Mouse (Mus musculus): ENCODE results near the gene Gm7735.
"Not testable (repeated sequence)": the region's sequence is repeated elsewhere in the genome, so short reads cannot be mapped to it uniquely, and the experiment has no call there.

The Gm7735 gene

DNA sequence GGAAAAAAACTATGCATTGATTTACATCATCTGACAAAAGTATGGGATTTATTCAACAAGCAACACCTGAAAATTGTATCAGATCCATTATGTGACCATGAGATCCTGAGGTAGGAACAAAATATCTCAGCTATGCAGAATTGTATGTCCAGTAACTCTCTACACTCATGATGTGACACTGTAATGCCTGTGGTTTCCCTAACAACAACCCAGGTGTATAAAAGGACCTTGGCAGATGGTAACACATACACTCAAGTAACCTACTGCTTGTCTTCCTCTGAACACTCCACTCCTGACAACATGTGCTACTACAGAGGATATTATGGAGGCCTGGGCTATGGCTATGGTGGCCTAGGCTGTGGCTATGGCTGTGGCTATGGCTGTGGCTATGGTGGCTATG, at the start of gene Gm7735:
Gene Gm7735, plus strand, starts transcription at position 301 of the 400 bp plus-strand sequence.
- not testable (repeated sequence) for DNase-seq (ENCODE audit: low spot score in 2 of 2)

GRCm38 (mm10) chr16:89140551-89140950, 28.7 kb upstream of the Gm7735 start, which contains the start of gene Gm6358:
Gene Gm6358 (plus strand): TSS chr16:89140851.
- DNase-seq (ENCODE audit: low spot score in 2 of 2) = no peak

GRCm38 (mm10) chr16:89150786-89151185, 18.5 kb upstream of the Gm7735 start, which contains the start of gene Gm10061:
Gene Gm10061 (plus strand): TSS chr16:89151086.
- DNase-seq (ENCODE audit: low spot score in 2 of 2) = no peak

DNA sequence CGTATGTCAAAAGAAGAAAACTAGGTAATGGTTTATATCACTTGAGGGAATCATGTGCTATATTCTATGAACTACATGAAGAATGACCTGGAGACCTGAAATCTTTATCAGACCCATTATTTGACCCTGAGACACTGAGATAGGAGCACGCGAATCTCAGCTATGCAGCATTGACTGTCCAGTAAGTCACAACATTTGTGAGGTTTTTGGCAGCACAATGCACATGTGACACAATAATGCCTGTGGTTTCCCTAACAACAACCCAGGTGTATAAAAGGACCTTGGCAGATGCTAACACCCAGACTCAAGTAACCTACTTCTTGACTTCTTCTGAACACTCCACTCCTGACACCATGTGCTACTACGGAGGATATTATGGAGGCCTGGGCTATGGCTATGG, 11.6 kb upstream of the Gm7735 start, which contains the start of gene Gm9789:
Gene Gm9789, plus strand, starts transcription at position 301 of the 400 bp plus-strand sequence.
- no peak for DNase-seq (ENCODE audit: low spot score in 2 of 2)

DNA sequence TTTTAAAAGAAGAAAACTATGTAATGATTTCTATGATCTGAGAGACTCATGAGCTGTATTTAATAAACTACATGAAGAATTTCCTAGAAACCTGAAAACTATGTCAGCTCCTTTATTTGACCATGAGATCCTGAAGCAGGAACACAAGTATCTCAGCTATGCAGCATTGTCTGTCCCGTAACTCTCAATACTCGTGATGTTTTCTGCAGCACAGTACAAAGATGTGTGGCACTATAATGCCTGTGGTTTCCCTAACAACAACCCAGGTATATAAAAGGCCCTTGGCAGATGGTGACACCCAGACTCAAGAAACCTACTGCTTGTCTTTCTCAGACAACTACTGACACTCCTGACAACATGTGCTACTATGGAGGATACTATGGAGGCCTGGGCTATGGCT, 5.1 kb downstream of the Gm7735 start, which contains the start of gene 1110057P08Rik:
Gene 1110057P08Rik, plus strand, starts transcription at position 301 of the 400 bp plus-strand sequence.
- DNase-seq (ENCODE audit: low spot score in 2 of 2) = no peak

DNA sequence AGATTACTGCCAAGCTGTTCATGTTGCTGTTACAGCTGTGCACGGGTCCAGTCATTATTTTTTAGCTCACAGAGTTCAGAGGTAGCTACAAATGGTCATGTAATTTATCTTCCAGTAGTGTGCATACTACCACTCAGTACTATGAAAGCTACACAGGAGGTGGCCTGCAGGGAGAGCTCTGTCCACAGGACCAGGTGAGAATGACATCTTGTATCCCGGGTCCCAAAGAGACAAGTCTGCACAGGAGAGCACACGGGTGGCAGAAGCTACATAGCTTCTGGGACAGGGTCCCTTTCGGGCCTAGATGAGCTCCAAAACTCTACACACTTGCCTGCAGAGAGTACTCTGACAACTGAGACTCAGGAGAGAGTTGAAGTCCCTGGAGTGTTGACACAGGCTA, 19.3 kb downstream of the Gm7735 start:
- no peak for DNase-seq (ENCODE audit: low spot score in 2 of 2)

GRCm38 (mm10) chr16:89205561-89205960, 36.3 kb downstream of the Gm7735 start, which contains the start of gene Krtap20-2:
Gene Krtap20-2 (plus strand): TSS chr16:89205861.
- DNase-seq (ENCODE audit: low spot score in 2 of 2) = no peak
